Mouse (Mus musculus) olfactory bulb, adult 2 months (tissue): Measurements from ENCODE around the gene Strbp. TPM values are rescaled to one million over a fixed set of nuclear protein-coding genes. Genes with fewer than 3 reads are reported as not detected.
A peak's percentile ranks its signal among the peaks of the same experiment; 100 is the strongest.

ENCODE experiments used
- H3K27ac ChIP-seq: fragments of 200-500 bp; 2 replicates; pipeline ENCODE4 v1.5.1; 2012; ENCODE audit warnings: low read depth, low read length; ENCODE audit not compliant: insufficient read depth
- H3K4me1 ChIP-seq: fragments of 200-500 bp; 2 replicates; pipeline ENCODE4 v1.6.1; 2012; ENCODE audit warnings: low read length; ENCODE audit not compliant: control insufficient read depth, insufficient read depth
- H3K4me3 ChIP-seq: fragments of 200-500 bp; 2 replicates; pipeline ENCODE4 v1.5.1; 2012; ENCODE audit warnings: mild to moderate bottlenecking, low read depth, low read length, moderate library complexity; ENCODE audit not compliant: insufficient read depth
- CTCF ChIP-seq: fragments of 200-500 bp; IDR thresholded peaks from 2 replicates; pipeline ENCODE4 v1.5.1; 2012; ENCODE audit warnings: low read depth, mild to moderate bottlenecking, low read length, moderate library complexity; ENCODE audit not compliant: insufficient read depth
- POLR2A ChIP-seq: fragments of 200-500 bp; IDR thresholded peaks from 2 replicates; pipeline ENCODE4 v1.6.1; 2012; ENCODE audit warnings: mild to moderate bottlenecking, low read depth, low read length, moderate library complexity; ENCODE audit not compliant: insufficient read depth
- WGBS: fragments of 180-500 bp; shearing (Covaris S2); methylation state at CpG from one replicate; pipeline ENCODE4 v1.1.7; 2018; 5-methylcytosine and 5-hydroxymethylcytosine counted together
- polyA plus RNA-seq: library from polyadenylated mRNA; stranded (reverse); fragments of >200 nt; gene quantifications from 2 replicates; pipeline ENCODE4 v1.2.4, GENCODE M21; 2012; ENCODE audit warnings: low replicate concordance; ENCODE audit not compliant: missing spikeins, insufficient read depth, insufficient read length

Gene Strbp
- polyA plus RNA-seq, 1 experiment = 584 TPM

- TF ChIP-seq CTCF (no peak), POLR2A (no peak)
- no peaks in the 10 kb centered on the region for H3K4me1 ChIP-seq
- H3K27ac ChIP-seq = no peak overlapping the region
- H3K4me3 ChIP-seq = no peak overlapping the region
Measured at GRCm38 (mm10) chr2:37479559-37479958, 224.1 kb downstream of the Strbp start.

DNA sequence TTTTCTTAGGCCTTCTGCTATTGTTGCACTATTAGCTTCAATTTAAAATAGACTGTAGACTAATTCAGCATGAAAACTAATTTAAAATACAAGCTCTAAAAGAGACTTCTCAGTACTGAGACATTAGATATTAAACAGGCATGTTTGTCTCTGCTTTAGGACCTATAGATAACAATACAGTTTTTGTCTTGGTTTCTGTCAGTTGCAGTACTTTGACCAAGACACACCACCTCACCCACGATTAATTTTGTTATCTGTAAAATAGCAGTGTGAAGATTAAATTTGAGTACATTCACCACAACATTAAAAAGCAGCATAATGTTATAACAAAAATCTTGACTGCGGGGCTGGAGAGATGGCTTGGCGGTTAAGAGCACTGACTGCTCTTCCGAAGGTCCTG lies 237.4 kb downstream of the Strbp start:
- no peak for TF ChIP-seq CTCF
- TF ChIP-seq POLR2A = no peak
- WGBS = 98% methylated on average over 4 of the region's 4 CpGs
- no peak overlapping the region for H3K27ac ChIP-seq
- no peak overlapping the region for H3K4me3 ChIP-seq
- no peaks in the 10 kb centered on the region for H3K4me1 ChIP-seq

DNA sequence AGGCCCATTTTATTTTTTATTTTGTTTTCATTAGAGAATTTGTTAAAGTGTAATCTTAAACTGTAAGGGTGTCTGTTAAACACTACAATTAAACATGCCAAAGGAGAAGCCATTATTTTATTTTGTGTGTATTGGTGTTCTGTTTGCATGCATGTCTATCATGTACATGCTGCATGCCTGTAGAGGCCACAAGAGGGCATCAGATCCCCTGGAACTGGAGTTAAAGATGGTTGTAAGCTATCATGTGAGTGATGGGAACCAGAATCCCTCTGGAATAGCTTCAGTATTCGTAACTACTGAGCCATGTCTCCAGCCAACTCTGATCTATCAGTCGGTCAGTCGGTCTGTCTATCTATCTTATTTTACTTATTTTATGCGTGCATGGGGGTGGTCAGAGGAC lies 243.0 kb downstream of the Strbp start:
- TF ChIP-seq CTCF (no peak), POLR2A (no peak)
- H3K27ac ChIP-seq = no peak overlapping the region
- H3K4me1 ChIP-seq = no peaks in the 10 kb centered on the region
- no peak overlapping the region for H3K4me3 ChIP-seq
- 96% methylated on average over 4 of the region's 4 CpGs for WGBS

DNA sequence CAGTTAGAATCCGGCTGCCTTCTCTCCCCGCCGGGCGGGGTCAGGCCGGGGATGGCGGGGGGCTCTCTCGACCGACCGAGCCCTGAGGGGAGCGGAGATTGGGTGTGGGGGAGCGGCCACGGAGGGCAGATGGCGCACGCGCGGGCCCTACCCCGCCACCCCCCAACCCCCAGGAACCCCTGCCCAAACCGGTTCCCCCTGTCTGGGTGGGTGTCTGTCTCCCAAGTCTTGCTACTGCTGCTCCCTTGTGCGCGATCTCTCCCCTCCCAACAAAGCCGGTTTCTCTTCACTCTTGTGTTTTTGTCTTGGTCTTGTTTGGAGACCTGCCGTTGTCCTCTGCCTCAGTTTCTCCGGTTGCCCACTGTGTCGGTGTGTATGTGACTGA lies 251.3 kb downstream of the Strbp start:
- H3K4me1 ChIP-seq = peaks cover 9% of the 10 kb centered on the region; the same call in 1 of the 2 replicates
- TF ChIP-seq POLR2A (no peak), CTCF (no peak)
- WGBS = under 1% methylated on average over 14 of the region's 24 CpGs
- peak overlapping the region; percentile 90 for H3K4me3 ChIP-seq
- H3K27ac ChIP-seq = peak overlapping the region; percentile 46; the same call in 1 of the 2 replicates

DNA sequence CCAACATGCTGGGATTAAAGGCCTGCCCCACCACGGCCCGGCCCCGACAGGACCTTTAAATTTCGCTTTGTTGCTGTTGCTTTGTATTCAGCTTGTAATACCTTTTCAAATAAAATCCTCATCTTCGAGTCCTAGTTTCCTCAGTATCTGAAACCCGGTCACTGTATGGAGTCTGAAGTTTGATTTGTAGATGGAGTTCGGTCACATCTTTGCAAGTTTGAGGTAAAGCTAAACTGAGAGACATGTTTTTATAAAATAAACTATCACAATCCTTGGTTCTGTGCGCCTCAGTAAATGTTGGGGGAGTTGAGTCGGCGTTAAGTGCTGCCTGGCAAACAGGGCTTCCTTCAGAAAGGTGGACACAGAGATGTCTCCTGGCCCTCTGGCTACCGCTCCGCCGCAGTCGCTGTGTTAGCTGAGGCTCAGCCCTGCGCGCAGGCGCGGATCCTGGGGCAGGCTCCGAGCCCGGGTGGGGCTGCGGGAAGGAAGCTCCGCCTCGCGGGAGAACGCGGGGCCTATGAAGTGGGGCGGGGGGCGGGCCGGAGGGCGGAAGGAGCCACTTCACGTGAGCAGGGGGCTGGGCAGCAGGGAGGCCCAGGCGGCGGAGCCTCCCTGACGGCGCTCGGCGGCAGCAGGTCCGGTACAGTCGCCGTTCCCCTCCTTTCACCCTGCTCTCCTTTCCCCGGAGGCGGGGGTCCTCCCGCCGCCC lies 251.8 kb downstream of the Strbp start:
- 5% methylated on average over 44 of the region's 44 CpGs for WGBS
- TF ChIP-seq CTCF (no peak), POLR2A (peak; percentile 91)
- peak overlapping the region; percentile 46 for H3K27ac ChIP-seq

DNA sequence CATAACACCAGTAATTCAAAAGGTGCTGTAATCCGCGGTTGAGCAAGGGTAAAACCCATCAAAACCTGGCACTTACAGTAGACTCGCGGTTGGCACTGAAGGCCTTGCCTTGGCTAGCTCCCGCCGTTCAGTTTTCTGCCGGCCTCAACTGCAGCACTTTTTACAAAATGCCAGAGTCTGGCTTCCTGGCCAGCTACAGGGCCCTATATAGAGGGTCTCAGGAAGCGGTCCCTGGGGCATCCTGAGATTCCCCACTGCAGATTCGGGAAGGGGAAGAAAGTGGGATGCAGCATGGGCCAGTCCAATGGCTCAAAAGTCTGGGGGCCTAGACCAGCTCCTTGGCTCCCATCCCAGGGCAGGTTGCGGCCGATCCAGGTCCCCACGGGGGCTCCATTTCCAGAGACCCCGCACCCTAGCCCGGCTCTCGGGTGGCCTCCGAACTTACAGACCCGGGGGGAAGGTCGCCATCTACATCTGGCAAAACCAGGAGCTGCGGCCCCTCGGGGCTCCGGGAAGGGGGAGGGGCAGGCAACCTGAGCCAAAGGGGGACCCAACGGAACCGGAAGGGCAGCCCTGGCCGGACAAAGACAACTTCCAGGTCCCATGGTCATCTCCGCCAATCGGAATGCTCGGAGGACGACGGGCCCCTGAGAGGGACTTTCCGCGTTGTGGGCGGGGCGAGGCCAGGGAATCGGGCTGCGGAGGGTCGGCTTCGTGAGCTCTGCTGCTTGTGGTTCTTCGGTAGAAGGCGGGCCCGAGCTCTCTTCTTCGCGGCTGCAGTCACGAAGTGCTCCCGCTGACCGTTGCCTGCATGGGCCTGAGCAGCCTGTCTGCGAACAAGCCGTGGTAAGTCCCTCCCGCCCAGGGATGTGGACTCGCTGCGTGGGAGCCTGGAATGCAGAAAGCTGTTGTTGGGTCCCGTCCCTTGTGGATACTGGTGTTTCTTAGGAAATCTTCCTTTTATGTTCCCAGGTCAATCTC lies 260.8 kb downstream of the Strbp start, which contains the start of the genes Zbtb26, Zbtb6 and Rabgap1:
Zbtb26 (minus strand) TSS at position 525 of the 981 bp plus-strand sequence.
Zbtb6 (minus strand) TSS at position 561 of the 981 bp plus-strand sequence.
Rabgap1 (plus strand) TSS at position 669 of the 981 bp plus-strand sequence.
- WGBS = under 1% methylated on average over 51 of the region's 51 CpGs
- TF ChIP-seq POLR2A = peak; percentile 48; the same call in 1 of the 2 replicates
- TF ChIP-seq CTCF = no peak
- peak within 1 kb of the TSS; percentile 48 for H3K27ac ChIP-seq
- no peaks in the 10 kb centered on the region for H3K4me1 ChIP-seq
- peak within 1 kb of the TSS; percentile 96 for H3K4me3 ChIP-seq

More for the DNA sequence above, 251.8 kb downstream of the Strbp start:
- peak overlapping the region; percentile 90 for H3K4me3 ChIP-seq
- peaks cover 9% of the 10 kb centered on the region; the same call in 1 of the 2 replicates for H3K4me1 ChIP-seq

Other genes with a start within 250 kb of the Strbp start
- gene Gpr21, start 187.5 kb downstream of the Strbp start, polyA plus RNA-seq = not detected in 2 replicates
- not detected in 2 replicates for gene Crb2, start 72.4 kb upstream of the Strbp start, polyA plus RNA-seq